9 mouse cellular contexts compared by ENCODE assay signal in genomic region chr4:119966105-119967072, GRCm38 (mm10).
DNase-seq lines count a peak whose midpoint lies in the region; ATAC-seq and TF ChIP-seq lines count a peak whose summit lies in the region.
"Had no signal": no experiment of that assay in that cellular context is flagged by ENCODE, and none has a peak within 500 bp of the region (broad histone marks: within the 10 kb centered on the region; RNA-seq: fewer than 3 reads in every experiment).

No protein-coding gene starts in this region.

- peak overlapping the region; percentile 37 for H3K4me2 ChIP-seq in myocyte (ENCODE audit: low read depth)
- H3K4me2 ChIP-seq: hindbrain, embryonic 15.5 days had no signal

- no peaks in the 10 kb centered on the region for H3K36me3 ChIP-seq in myocyte (ENCODE audit: control insufficient read depth, insufficient read depth)
- H3K36me3 ChIP-seq: hindbrain, embryonic 15.5 days had no signal

- no peak overlapping the region for H3ac ChIP-seq in myocyte (ENCODE audit: control insufficient read depth, insufficient read length)

- TF ChIP-seq CTCF in layer of hippocampus, adult 2 months (conservative IDR thresholded peaks at IDR 0.05), result no peak

- peak in 1 of 2 experiments; percentile 60 for DNase-seq in layer of hippocampus, adult 2 months (ENCODE audit: low spot score in 2 of 2)
- no peak for DNase-seq in layer of hippocampus, postnatal 25 days (ENCODE audit: extremely low spot score in 1 of 2, low spot score in 1 of 2)
- peak; percentile 43 for DNase-seq in gastrocnemius, postnatal 14 days
- DNase-seq in left cerebral cortex, postnatal 36 days (ENCODE audit: low spot score in 2 of 2), result peak; percentile 77 to 78
- no peak for DNase-seq in natural killer cell, adult 2 months (ENCODE audit: low spot score in 2 of 2)
- DNase-seq in spleen, postnatal 14 days (ENCODE audit: low spot score in 2 of 2), result no peak

- intact Hi-C loops in gastrocnemius, postnatal 14 days (cut with DNase I; ENCODE audit: low total_unique reads), result no loop called here
- intact Hi-C loops in left cerebral cortex, postnatal 36 days (cut with DNase I), result loop anchor here (2.0 to 10.0 kb wide), 4 partner anchors 18 to 138 kb away; no protein-coding TSS in a partner anchor

- no peaks in the 10 kb centered on the region for H3K27me3 ChIP-seq in myocyte (ENCODE audit: control insufficient read depth, insufficient read depth, insufficient read length)
- H3K27me3 ChIP-seq: hindbrain, embryonic 15.5 days had no signal

- peak overlapping the region; percentile 74 for H3K27ac ChIP-seq in layer of hippocampus, adult 2 months
- H3K27ac ChIP-seq: hindbrain, embryonic 15.5 days had no signal

- H3K79me2 ChIP-seq in myocyte (ENCODE audit: control insufficient read depth, insufficient read depth), result no peaks in the 10 kb centered on the region

- ATAC-seq in CD4-positive, CD25-positive, alpha-beta regulatory T cell, adult 4 months, result no peak

- TF ChIP-seq POLR2A in myocyte (IDR thresholded peaks at IDR 0.05; ENCODE audit: insufficient read length, low read depth), result no peak

- no peak overlapping the region for H3K4me3 ChIP-seq in layer of hippocampus, adult 2 months
- H3K4me3 ChIP-seq in myocyte, result no peak overlapping the region
- H3K4me3 ChIP-seq: hindbrain, embryonic 15.5 days had no signal

TF ChIP-seq in myocyte, 11 proteins besides CTCF, POLR2A, EP300 and RAD21:
- TF ChIP-seq E2F4 (IDR thresholded peaks at IDR 0.05; ENCODE audit: insufficient read depth) (no peak), USF1 (IDR thresholded peaks at IDR 0.05; ENCODE audit: low read depth) (no peak), TCF3 (IDR thresholded peaks at IDR 0.05; ENCODE audit: insufficient read length, low read depth) (no peak), MAX (IDR thresholded peaks at IDR 0.05; ENCODE audit: low read depth) (no peak), REST (IDR thresholded peaks at IDR 0.05; ENCODE audit: insufficient read depth, insufficient read length) (no peak), CEBPB (IDR thresholded peaks at IDR 0.05; ENCODE audit: insufficient read depth, poor library complexity, severe bottlenecking) (peak; percentile 42; the same call in 1 of the 2 replicates), POLR2AphosphoS2 (IDR thresholded peaks at IDR 0.05; ENCODE audit: insufficient read length, low read depth) (no peak), MYOG (IDR thresholded peaks at IDR 0.05; ENCODE audit: control insufficient read depth in 1 of 3, insufficient read depth in 1 of 3, insufficient read length in 2 of 3, low read depth in 2 of 3) (peak; percentile 29 to 86 (median 86)), MYOD1 (IDR thresholded peaks at IDR 0.05; ENCODE audit: control insufficient read depth in 1 of 3, insufficient read length in 2 of 3, low read depth in 2 of 3) (peak in 2 of 3 experiments; percentile 50 to 74), TCF12 (IDR thresholded peaks at IDR 0.05; ENCODE audit: insufficient read depth, poor library complexity, severe bottlenecking) (peak; percentile 17), SRF (IDR thresholded peaks at IDR 0.05; ENCODE audit: control insufficient read depth, insufficient read length, low read depth) (peak; percentile 45)

Comparison
In these comparisons a context has a peak if more than half of its experiments do, and no peak if none do; other contexts are left out.
1. DNase-seq: peak in gastrocnemius, postnatal 14 days (single experiment) and left cerebral cortex, postnatal 36 days (2 of 2); none in layer of hippocampus, postnatal 25 days (0 of 2), natural killer cell, adult 2 months (0 of 2) and spleen, postnatal 14 days (0 of 2).